Mouse (Mus musculus) CH12.LX (cell line): ENCODE measurements around the gene Cct7. TPM values are rescaled to one million over a fixed set of nuclear protein-coding genes. Genes with fewer than 3 reads are reported as not detected.

Source experiments
- DNase-seq: peaks from one replicate; pipeline ENCODE4 v3.0.0-alpha.2; 2013; ENCODE audit errors: extremely low read depth
- H3K27ac ChIP-seq: 2 replicates; pipeline ENCODE4 v1.5.1; 2012; ENCODE audit warnings: low read depth, mild to moderate bottlenecking, control low read depth, moderate library complexity; ENCODE audit not compliant: insufficient read depth
- H3K27me3 ChIP-seq: replicated peaks from 2 replicates; pipeline ENCODE3; 2012; ENCODE audit warnings: inconsistent platforms
- H3K36me3 ChIP-seq, 2 experiments: replicated peaks in 1 of 2; 2 replicates each; pipeline versions ENCODE3 to v1.6.1; 2012; ENCODE audit warnings: inconsistent platforms in 1 of 2, low read length in 1 of 2, mild to moderate bottlenecking in 1 of 2, mixed read lengths in 1 of 2, moderate library complexity in 1 of 2; ENCODE audit not compliant: control insufficient read depth in 1 of 2, insufficient read depth in 1 of 2
- H3K4me1 ChIP-seq, 2 experiments: 2 replicates each; pipeline ENCODE4 v1.6.1; 2012; ENCODE audit warnings: inconsistent platforms in 1 of 2, moderate library complexity in 1 of 2; ENCODE audit not compliant: insufficient read depth in 2 of 2, control insufficient read depth in 1 of 2
- H3K4me2 ChIP-seq: 2 replicates; pipeline ENCODE4 v1.6.1; 2012; ENCODE audit warnings: low read depth, mild to moderate bottlenecking, control low read depth; ENCODE audit not compliant: poor library complexity, insufficient read depth, severe bottlenecking
- H3K4me3 ChIP-seq, 3 experiments: fragments of 150-350 bp in 1 of 3; sonication (generic) in 1 of 3; replicated peaks in 1 of 3; 2 replicates each; pipeline versions ENCODE3 to v1.5.1; 2011 to 2012; ENCODE audit warnings: low read depth in 2 of 3, low read length in 2 of 3, mild to moderate bottlenecking in 2 of 3, moderate library complexity in 2 of 3, control low read depth in 1 of 3, improper control_type of control experiment in 1 of 3, inconsistent platforms in 1 of 3, mixed read lengths in 1 of 3; ENCODE audit not compliant: poor library complexity in 1 of 3
- H3K79me2 ChIP-seq: replicated peaks from 2 replicates; pipeline ENCODE4 v1.6.1; 2012; ENCODE audit warnings: mild to moderate bottlenecking, moderate library complexity; ENCODE audit not compliant: control insufficient read depth, poor library complexity, insufficient read depth, severe bottlenecking; ENCODE audit errors: extremely low read depth
- H3K9ac ChIP-seq: 2 replicates; pipeline ENCODE4 v1.6.1; 2012; ENCODE audit warnings: low read depth, mild to moderate bottlenecking, control low read depth, moderate library complexity; ENCODE audit not compliant: insufficient read depth
- H3K9me3 ChIP-seq: replicated peaks from 2 replicates; pipeline ENCODE3; 2012; ENCODE audit warnings: low read length, inconsistent platforms, mixed read lengths
- BHLHE40 ChIP-seq: IDR thresholded peaks from 2 replicates; pipeline ENCODE4 v1.6.1; 2011; ENCODE audit warnings: mild to moderate bottlenecking, low read depth, low read length, improper control_type of control experiment
- CHD2 ChIP-seq: IDR thresholded peaks from 2 replicates; pipeline ENCODE4 v1.6.1; 2011; ENCODE audit warnings: low read length, improper control_type of control experiment
- E2F4 ChIP-seq: IDR thresholded peaks from 2 replicates; pipeline ENCODE4 v1.6.1; 2011; ENCODE audit warnings: low read depth, low read length, improper control_type of control experiment; ENCODE audit not compliant: insufficient replicate concordance
- ELF1 ChIP-seq: IDR thresholded peaks from 2 replicates; pipeline ENCODE4 v1.6.1; 2014; ENCODE audit warnings: low read depth, mild to moderate bottlenecking, inconsistent platforms, low read length, improper control_type of control experiment
- EP300 ChIP-seq: IDR thresholded peaks from 2 replicates; pipeline ENCODE4 v1.6.1; 2011; ENCODE audit warnings: low read length, improper control_type of control experiment
- ETS1 ChIP-seq: conservative IDR thresholded peaks from 2 replicates; pipeline ENCODE4 v1.6.1; 2012; ENCODE audit warnings: low read depth, mild to moderate bottlenecking, inconsistent platforms, low read length, improper control_type of control experiment, moderate library complexity
- GABPA ChIP-seq: IDR thresholded peaks from 2 replicates; pipeline ENCODE4 v1.6.1; 2012; ENCODE audit warnings: low read depth, low read length, improper control_type of control experiment, inconsistent platforms; ENCODE audit not compliant: insufficient replicate concordance
- HCFC1 ChIP-seq: IDR thresholded peaks from 2 replicates; pipeline ENCODE4 v1.6.1; 2012; ENCODE audit warnings: low read depth, mild to moderate bottlenecking, inconsistent platforms, low read length, improper control_type of control experiment
- IRF4 ChIP-seq: IDR thresholded peaks from 2 replicates; pipeline ENCODE4 v1.6.1; 2014; ENCODE audit warnings: low read depth, mild to moderate bottlenecking, inconsistent platforms, low read length, improper control_type of control experiment
- KAT2A ChIP-seq: IDR thresholded peaks from 2 replicates; pipeline ENCODE4 v1.6.1; 2012; ENCODE audit warnings: low read length, improper control_type of control experiment, inconsistent platforms; ENCODE audit not compliant: insufficient replicate concordance
- MAFK ChIP-seq: IDR thresholded peaks from 2 replicates; pipeline ENCODE4 v1.6.1; 2011; ENCODE audit warnings: low read length, improper control_type of control experiment; ENCODE audit not compliant: insufficient replicate concordance
- MEF2A ChIP-seq: IDR thresholded peaks from 2 replicates; pipeline ENCODE4 v1.6.1; 2014; ENCODE audit warnings: low read depth, mild to moderate bottlenecking, inconsistent platforms, low read length, improper control_type of control experiment, borderline replicate concordance
- MYC ChIP-seq: IDR thresholded peaks from 2 replicates; pipeline ENCODE4 v1.6.1; 2011; ENCODE audit warnings: low read depth, mild to moderate bottlenecking, improper control_type of control experiment, low read length
- NELFE ChIP-seq: IDR thresholded peaks from 2 replicates; pipeline ENCODE4 v1.6.1; 2011; ENCODE audit warnings: low read depth, low read length, improper control_type of control experiment
- NRF1 ChIP-seq: IDR thresholded peaks from 2 replicates; pipeline ENCODE4 v1.6.1; 2014; ENCODE audit warnings: low read depth, mild to moderate bottlenecking, inconsistent platforms, low read length, improper control_type of control experiment, moderate library complexity
- PAX5 ChIP-seq: IDR thresholded peaks from 2 replicates; pipeline ENCODE4 v1.6.1; 2012; ENCODE audit warnings: low read length, inconsistent platforms, mixed read lengths
- POLR2A ChIP-seq: IDR thresholded peaks from 2 replicates; pipeline ENCODE4 v1.6.1; 2011; ENCODE audit warnings: low read depth, mild to moderate bottlenecking, improper control_type of control experiment, low read length
- RAD21 ChIP-seq: IDR thresholded peaks from 2 replicates; pipeline ENCODE4 v1.6.1; 2011; ENCODE audit warnings: low read depth, mild to moderate bottlenecking, low read length, improper control_type of control experiment, moderate library complexity
- SMC3 ChIP-seq: IDR thresholded peaks from 2 replicates; pipeline ENCODE4 v1.6.1; 2011; ENCODE audit warnings: low read depth, low read length, improper control_type of control experiment
- TCF12 ChIP-seq: IDR thresholded peaks from 2 replicates; pipeline ENCODE4 v1.6.1; 2014; ENCODE audit warnings: low read depth, mild to moderate bottlenecking, inconsistent platforms, low read length, improper control_type of control experiment
- UBTF ChIP-seq: IDR thresholded peaks from 2 replicates; pipeline ENCODE4 v1.6.1; 2012; ENCODE audit warnings: low read depth, mild to moderate bottlenecking, inconsistent platforms, low read length, improper control_type of control experiment, moderate library complexity
- USF2 ChIP-seq: conservative IDR thresholded peaks from 2 replicates; pipeline ENCODE4 v1.6.1; 2011; ENCODE audit warnings: low read depth, low read length, improper control_type of control experiment
- ZNF384 ChIP-seq: IDR thresholded peaks from 2 replicates; pipeline ENCODE4 v1.6.1; 2012; ENCODE audit warnings: low read depth, low read length, improper control_type of control experiment, inconsistent platforms
- dilution Hi-C: fragments of 300-500 bp; cut with MboI; formaldehyde crosslinking; loops from 2 replicates; pipeline ENCODE4 v1.14.3; 2020; ENCODE audit warnings: low sequenced_read_pairs; ENCODE audit not compliant: extremely low pct_unique_long_range_greater_than_20kb, extremely low pct_ligation_motif_present
- in situ Hi-C: fragments of 300-500 bp; cut with MboI; formaldehyde crosslinking; loops from 3 replicates; pipeline ENCODE4 v1.14.3; 2019; ENCODE audit warnings: low sequenced_read_pairs, low pct_ligation_motif_present, low pct_unique_long_range_greater_than_20kb, mixed read lengths
- polyA plus RNA-seq: library from polyadenylated mRNA; unstranded; fragments of >175 nt; gene quantifications from 2 replicates; pipeline ENCODE4 v1.2.1, GENCODE M21; 2012; ENCODE audit warnings: low read depth; ENCODE audit not compliant: insufficient read length
- total RNA-seq, 2 experiments: library from RNA; depleted of rRNA; stranded (reverse); fragments of 300-350 nt in 1 of 2; fragments of >200 nt in 1 of 2; gene quantifications; 2 replicates each; pipeline ENCODE4 v1.2.3; 2012 to 2014

Cct7 gene
- total and polyA plus RNA-seq, 3 experiments = 483 to 505 (median 484) TPM

GRCm38 (mm10) chr6:85512056-85512440 lies 60.7 kb downstream of the Cct7 start:
- no peaks in the 10 kb centered on the region for H3K36me3 ChIP-seq
- dilution Hi-C loops = no loop called here
- TF ChIP-seq ZNF384 = no peak
- TF ChIP-seq MYC = no peak
- no peak for TF ChIP-seq BHLHE40
- TF ChIP-seq SMC3 = no peak
- no peak for TF ChIP-seq IRF4
- no peak for TF ChIP-seq KAT2A
- TF ChIP-seq ELF1 = no peak
- TF ChIP-seq MEF2A = no peak
- TF ChIP-seq MAFK = no peak
- no peak for TF ChIP-seq UBTF
- no peak for TF ChIP-seq NRF1
- no peak for TF ChIP-seq HCFC1
- no peak for TF ChIP-seq NELFE
- TF ChIP-seq GABPA = no peak
- no peak for TF ChIP-seq USF2

GRCm38 (mm10) chr6:85512577-85513530 lies 61.5 kb downstream of the Cct7 start:
- TF ChIP-seq PAX5 (no peak), RAD21 (no peak), EP300 (no peak), CHD2 (no peak), NRF1 (no peak), ETS1 (no peak), E2F4 (no peak), UBTF (no peak), POLR2A (no peak), TCF12 (no peak)
- dilution Hi-C loops = no loop called here
- Histone ChIP-seq H3K4me3 (no peak overlapping the region), H3K4me2 (no peak overlapping the region), H3K79me2 (no peaks in the 10 kb centered on the region), H3K36me3 (no peaks in the 10 kb centered on the region), H3K9ac (no peak overlapping the region), H3K9me3 (peaks cover 21% of the 10 kb centered on the region), H3K4me1 (no peaks in the 10 kb centered on the region), H3K27me3 (peaks cover 32% of the 10 kb centered on the region), H3K27ac (no peak overlapping the region)
- in situ Hi-C loops = no loop called here
- DNase-seq = no peak

More at GRCm38 (mm10) chr6:85512056-85512440, 60.7 kb downstream of the Cct7 start:
- Histone ChIP-seq H3K9ac (no peak overlapping the region), H3K4me1 (no peaks in the 10 kb centered on the region), H3K27ac (no peak overlapping the region), H3K4me3 (no peak overlapping the region), H3K9me3 (peaks cover 21% of the 10 kb centered on the region), H3K4me2 (no peak overlapping the region), H3K27me3 (peaks cover 29% of the 10 kb centered on the region), H3K79me2 (no peaks in the 10 kb centered on the region)
- DNase-seq = no peak
- in situ Hi-C loops = no loop called here
